Comparison of ENCODE assay signal across 11 mouse cellular contexts in genomic region chr14:122876723-122877122, GRCm38 (mm10). TPM values are rescaled to one million over a fixed set of nuclear protein-coding genes. Genes with fewer than 3 reads are reported as not detected.
DNase-seq lines count a peak whose midpoint lies in the region; ATAC-seq and TF ChIP-seq lines count a peak whose summit lies in the region.
"Had no signal": no experiment of that assay in that cellular context is flagged by ENCODE, and none has a peak within 500 bp of the region (broad histone marks: within the 10 kb centered on the region; RNA-seq: fewer than 3 reads in every experiment).

No protein-coding gene starts in this region.

- H3K27me3 ChIP-seq in forebrain, embryonic 14.5 days (replicated peaks; ENCODE audit: control insufficient read depth, insufficient read depth, low read length), result 0 out of 2 replicates have a peak, but pooled peaks cover 5% of the 10 kb centered on the region
- H3K27me3 ChIP-seq in forebrain, embryonic 12.5 days, result peaks cover 38% of the 10 kb centered on the region
- H3K27me3 ChIP-seq in kidney, postnatal 0 days (ENCODE audit: insufficient read depth, low read length), result no peaks in the 10 kb centered on the region
- H3K27me3 ChIP-seq in kidney, embryonic 14.5 days (ENCODE audit: control insufficient read depth, insufficient read depth, low read length), result no peaks in the 10 kb centered on the region
- H3K27me3 ChIP-seq in embryonic facial prominence, embryonic 10.5 days (replicated peaks; ENCODE audit: low read depth, poor library complexity, severe bottlenecking), result peaks cover 9% of the 10 kb centered on the region

- no peak for DNase-seq in forebrain, embryonic 14.5 days (ENCODE audit: low spot score)
- DNase-seq in kidney, postnatal 0 days (ENCODE audit: low spot score), result no peak
- peak; percentile 37 for DNase-seq in adrenal gland, postnatal 10 days
- DNase-seq in cerebellum, adult 9-11 months, result peak; percentile 68
- DNase-seq in embryonic facial prominence, embryonic 10.5 days (ENCODE audit: low spot score), result no peak

- H3K9me3 ChIP-seq in forebrain, embryonic 14.5 days (replicated peaks; ENCODE audit: control insufficient read depth, low read length), result no peaks in the 10 kb centered on the region
- H3K9me3 ChIP-seq in forebrain, embryonic 12.5 days, result no peaks in the 10 kb centered on the region
- no peaks in the 10 kb centered on the region for H3K9me3 ChIP-seq in kidney, postnatal 0 days (replicated peaks; ENCODE audit: low read length)
- no peaks in the 10 kb centered on the region for H3K9me3 ChIP-seq in kidney, embryonic 14.5 days (ENCODE audit: control insufficient read depth, low read length)
- no peaks in the 10 kb centered on the region for H3K9me3 ChIP-seq in embryonic facial prominence, embryonic 10.5 days
- H3K9me3 ChIP-seq: limb, embryonic 15.5 days; midbrain, embryonic 12.5 days had no signal

- no peak overlapping the region for H3K4me3 ChIP-seq in forebrain, embryonic 14.5 days (ENCODE audit: low read depth, low read length)
- no peak overlapping the region for H3K4me3 ChIP-seq in forebrain, embryonic 12.5 days (replicated peaks)
- H3K4me3 ChIP-seq in kidney, postnatal 0 days (replicated peaks; ENCODE audit: low read depth, low read length), result no peak overlapping the region
- no peak overlapping the region for H3K4me3 ChIP-seq in kidney, embryonic 14.5 days (ENCODE audit: low read length)
- H3K4me3 ChIP-seq in embryonic facial prominence, embryonic 10.5 days, result no peak overlapping the region
- H3K4me3 ChIP-seq: left cerebral cortex, adult 2 months; limb, embryonic 15.5 days; midbrain, embryonic 12.5 days had no signal

- no peak overlapping the region for H3K4me2 ChIP-seq in forebrain, embryonic 14.5 days (ENCODE audit: low read length)
- H3K4me2 ChIP-seq in forebrain, embryonic 12.5 days, result no peak overlapping the region
- H3K4me2 ChIP-seq in kidney, postnatal 0 days (ENCODE audit: low read length), result no peak overlapping the region
- no peak overlapping the region for H3K4me2 ChIP-seq in kidney, embryonic 14.5 days (replicated peaks; ENCODE audit: low read depth, low read length)
- H3K4me2 ChIP-seq: limb, embryonic 15.5 days; midbrain, embryonic 12.5 days had no signal

- no peak for ATAC-seq in forebrain, embryonic 14.5 days
- no peak for ATAC-seq in forebrain, embryonic 12.5 days (ENCODE audit: low FRiP score)
- ATAC-seq in kidney, postnatal 0 days (replicated peaks; ENCODE audit: low FRiP score, low read depth), result 0 out of 2 replicates have a peak, but pooled peaks have one; percentile 61
- no peak for ATAC-seq in kidney, embryonic 14.5 days (ENCODE audit: low FRiP score, low TSS enrichment)
- no peak for ATAC-seq in inflammation-experienced regulatory T-cells, adult 6 months

- H3K36me3 ChIP-seq in forebrain, embryonic 14.5 days (ENCODE audit: control insufficient read depth, insufficient read depth, low read length), result no peaks in the 10 kb centered on the region
- H3K36me3 ChIP-seq in forebrain, embryonic 12.5 days (replicated peaks), result no peaks in the 10 kb centered on the region
- no peaks in the 10 kb centered on the region for H3K36me3 ChIP-seq in kidney, postnatal 0 days (ENCODE audit: insufficient read depth, low read length)
- no peaks in the 10 kb centered on the region for H3K36me3 ChIP-seq in kidney, embryonic 14.5 days (ENCODE audit: control insufficient read depth, insufficient read depth, low read length)
- no peaks in the 10 kb centered on the region for H3K36me3 ChIP-seq in embryonic facial prominence, embryonic 10.5 days (replicated peaks)
- H3K36me3 ChIP-seq: limb, embryonic 15.5 days; midbrain, embryonic 12.5 days had no signal

- peaks cover 22% of the 10 kb centered on the region; the same call in 1 of the 2 replicates for H3K4me1 ChIP-seq in forebrain, embryonic 14.5 days (ENCODE audit: control insufficient read depth, insufficient read depth, low read length)
- peaks cover 27% of the 10 kb centered on the region for H3K4me1 ChIP-seq in forebrain, embryonic 12.5 days
- no peaks in the 10 kb centered on the region for H3K4me1 ChIP-seq in kidney, postnatal 0 days (replicated peaks; ENCODE audit: insufficient read depth, low read length)
- H3K4me1 ChIP-seq in kidney, embryonic 14.5 days (ENCODE audit: control insufficient read depth, insufficient read depth, low read length), result no peaks in the 10 kb centered on the region
- peaks cover 29% of the 10 kb centered on the region for H3K4me1 ChIP-seq in embryonic facial prominence, embryonic 10.5 days
- H3K4me1 ChIP-seq: limb, embryonic 15.5 days had no signal

- H3K27ac ChIP-seq in forebrain, embryonic 14.5 days (ENCODE audit: low read depth, low read length), result no peak overlapping the region; the same call in 1 of the 2 replicates
- no peak overlapping the region for H3K27ac ChIP-seq in forebrain, embryonic 12.5 days
- H3K27ac ChIP-seq in kidney, postnatal 0 days, result no peak overlapping the region
- H3K27ac ChIP-seq in kidney, embryonic 14.5 days (ENCODE audit: low read depth, low read length), result no peak overlapping the region
- H3K27ac ChIP-seq in embryonic facial prominence, embryonic 10.5 days (replicated peaks), result no peak overlapping the region
- H3K27ac ChIP-seq: left cerebral cortex, adult 2 months; limb, embryonic 15.5 days had no signal

- 0 out of 2 replicates have a peak overlapping the region, but pooled peaks have one; percentile 17 for H3K9ac ChIP-seq in forebrain, embryonic 14.5 days (ENCODE audit: low read length)
- H3K9ac ChIP-seq in forebrain, embryonic 12.5 days, result no peak overlapping the region
- H3K9ac ChIP-seq in kidney, postnatal 0 days (ENCODE audit: low read depth, low read length), result no peak overlapping the region
- H3K9ac ChIP-seq in kidney, embryonic 14.5 days (ENCODE audit: low read depth, low read length), result no peak overlapping the region
- H3K9ac ChIP-seq: limb, embryonic 15.5 days; midbrain, embryonic 12.5 days had no signal

- WGBS in forebrain, embryonic 14.5 days, result 63% methylated on average over 7 of the region's 7 CpGs
- WGBS in forebrain, embryonic 12.5 days, result 70% methylated on average over 7 of the region's 7 CpGs
- 68% methylated on average over 7 of the region's 7 CpGs for WGBS in kidney, postnatal 0 days
- WGBS in kidney, embryonic 14.5 days, result 76% methylated on average over 7 of the region's 7 CpGs
- WGBS in embryonic facial prominence, embryonic 10.5 days, result 68% methylated on average over 7 of the region's 7 CpGs

- no peak for TF ChIP-seq CTCF in kidney, postnatal 0 days (IDR thresholded peaks at IDR 0.05; ENCODE audit: low read depth)

RNA-seq across cellular contexts. Expression of gene Ggact, which starts 36.8 kb away (rescaled TPM):
- polyA plus RNA-seq in forebrain, embryonic 14.5 days (2014; fragmentation: Nextera tagmentation; extraction: Ambion mirVana), result 6.9 and 7.7 TPM in 2 replicates
- polyA plus RNA-seq in forebrain, embryonic 12.5 days (2016; fragmentation: Nextera tagmentation; extraction: Ambion mirVana), result 4.6 and 6.3 TPM in 2 replicates
- 41.1 and 43.9 TPM in 2 replicates for polyA plus RNA-seq in kidney, postnatal 0 days (2015; fragmentation: Nextera tagmentation; extraction: Ambion mirVana)
- polyA plus RNA-seq in kidney, embryonic 14.5 days (2014; fragmentation: Nextera tagmentation; extraction: Ambion mirVana), result 14.2 and 16.4 TPM in 2 replicates
- total RNA-seq in adrenal gland, postnatal 10 days (2021), result 10 to 100 TPM; 36.5 to 45.0 TPM
- 10 to 100 TPM; 16.8 to 36.1 (median 27.9) TPM for polyA plus RNA-seq in inflammation-experienced regulatory T-cells, adult 6 months (2017; shearing (Covaris generic))
- polyA plus RNA-seq in embryonic facial prominence, embryonic 10.5 days (2016; fragmentation: Nextera tagmentation; extraction: Ambion mirVana), result 5.3 and 7.2 TPM in 2 replicates

Comparison
In these comparisons a context has a peak if more than half of its experiments do, and no peak if none do; other contexts are left out.
1. DNase-seq: peak in adrenal gland, postnatal 10 days (single experiment) and cerebellum, adult 9-11 months (single experiment); none in forebrain, embryonic 14.5 days (single experiment), kidney, postnatal 0 days (single experiment) and embryonic facial prominence, embryonic 10.5 days (single experiment).